In genomic region chr1:37430297-37430840, GRCm38 (mm10) we compare ENCODE assay signal across 7 mouse cellular contexts. TPM values are rescaled to one million over a fixed set of nuclear protein-coding genes. Genes with fewer than 3 reads are reported as not detected.
DNase-seq lines count a peak whose midpoint lies in the region; ATAC-seq lines count a peak whose summit lies in the region.

No protein-coding gene starts in this region.

- H3K27me3 ChIP-seq in forebrain, embryonic 10.5 days (ENCODE audit: poor library complexity, severe bottlenecking), result no peaks in the 10 kb centered on the region
- H3K27me3 ChIP-seq in midbrain, embryonic 14.5 days (ENCODE audit: control insufficient read depth, insufficient read depth, low read length), result no peaks in the 10 kb centered on the region

- ATAC-seq in CD4-positive, CD25-positive, alpha-beta regulatory T cell, adult 4 months, result peak; percentile 23
- peak; percentile 7; the same call in 1 of the 2 replicates for ATAC-seq in midbrain, embryonic 14.5 days (ENCODE audit: low FRiP score, low TSS enrichment)

- peaks cover 61% of the 10 kb centered on the region for H3K36me3 ChIP-seq in forebrain, embryonic 10.5 days (replicated peaks)
- H3K36me3 ChIP-seq in midbrain, embryonic 14.5 days (ENCODE audit: control insufficient read depth, insufficient read depth, low read length), result peaks cover 50% of the 10 kb centered on the region

- 2% methylated on average over 40 of the region's 40 CpGs for WGBS in forebrain, embryonic 10.5 days
- 2% methylated on average over 40 of the region's 40 CpGs for WGBS in midbrain, embryonic 14.5 days

- peak overlapping the region; percentile 90 for H3K4me3 ChIP-seq in forebrain, embryonic 10.5 days
- H3K4me3 ChIP-seq in midbrain, embryonic 14.5 days (replicated peaks; ENCODE audit: low read depth, low read length), result peak overlapping the region; percentile 93

- H3K27ac ChIP-seq in forebrain, embryonic 10.5 days, result peak overlapping the region; percentile 91
- peak overlapping the region; percentile 72 for H3K27ac ChIP-seq in midbrain, embryonic 14.5 days (replicated peaks; ENCODE audit: low read depth, low read length)

- peaks cover 23% of the 10 kb centered on the region for H3K4me1 ChIP-seq in forebrain, embryonic 10.5 days
- H3K4me1 ChIP-seq in midbrain, embryonic 14.5 days (ENCODE audit: control insufficient read depth, insufficient read depth, low read length), result peaks cover 19% of the 10 kb centered on the region

- H3K9me3 ChIP-seq in forebrain, embryonic 10.5 days, result no peaks in the 10 kb centered on the region
- no peaks in the 10 kb centered on the region for H3K9me3 ChIP-seq in midbrain, embryonic 14.5 days (ENCODE audit: control insufficient read depth, low read length)

- peak overlapping the region; percentile 77 for H3K9ac ChIP-seq in midbrain, embryonic 14.5 days (replicated peaks; ENCODE audit: low read length)

- DNase-seq in 3T3-L1 (ENCODE audit: low read depth, low spot score), result peak; percentile 51
- DNase-seq in forebrain, embryonic 10.5 days (ENCODE audit: extremely low spot score, low spot score), result no peak
- DNase-seq in kidney, postnatal 36 days, result peak; percentile 18 to 60
- no peak for DNase-seq in midbrain, embryonic 14.5 days
- DNase-seq in yolk sac, embryonic 10.5 days (ENCODE audit: low spot score), result no peak
- no peak for DNase-seq in retina, postnatal 1 day

- H3K4me2 ChIP-seq in midbrain, embryonic 14.5 days (ENCODE audit: low read length), result peak overlapping the region; percentile 92

RNA-seq across cellular contexts. Expression of gene Unc50, which starts 0.4 kb away (rescaled TPM):
- polyA plus RNA-seq in CD4-positive, CD25-positive, alpha-beta regulatory T cell, adult 4 months (2017; shearing (Covaris generic)), result 10 to 100 TPM; 63.3 to 63.4 TPM
- polyA plus RNA-seq in forebrain, embryonic 10.5 days (2016; fragmentation: Nextera tagmentation; extraction: Ambion mirVana), result 113 and 122 TPM in 2 replicates
- 130 and 137 TPM in 2 replicates for polyA plus RNA-seq in midbrain, embryonic 14.5 days (2014; fragmentation: Nextera tagmentation; extraction: Ambion mirVana)

RNA-seq across cellular contexts. Expression of gene Coa5, which starts 0.5 kb away (rescaled TPM):
- polyA plus RNA-seq in CD4-positive, CD25-positive, alpha-beta regulatory T cell, adult 4 months (2017; shearing (Covaris generic)), result 10 to 100 TPM; 53.3 to 59.3 TPM
- 62.4 and 64.3 TPM in 2 replicates for polyA plus RNA-seq in forebrain, embryonic 10.5 days (2016; fragmentation: Nextera tagmentation; extraction: Ambion mirVana)
- polyA plus RNA-seq in midbrain, embryonic 14.5 days (2014; fragmentation: Nextera tagmentation; extraction: Ambion mirVana), result 59.4 and 73.9 TPM in 2 replicates

Comparison
In these comparisons a context has a peak if more than half of its experiments do, and no peak if none do; other contexts are left out.
1. DNase-seq: peak in 3T3-L1 (single experiment) and kidney, postnatal 36 days (2 of 2); none in forebrain, embryonic 10.5 days (single experiment), midbrain, embryonic 14.5 days (single experiment), yolk sac, embryonic 10.5 days (single experiment) and retina, postnatal 1 day (single experiment).